Mouse (Mus musculus): ENCODE data around the gene Tarbp1. TPM values are rescaled to one million over a fixed set of nuclear protein-coding genes. Genes with fewer than 3 reads are reported as not detected.

Tarbp1 gene
- total RNA-seq (2023) = 1 to 10 TPM; 3.7 to 4.7 TPM

GRCm38 (mm10) chr8:126474299-126475187 lies at the start of gene Tarbp1:
Gene Tarbp1 (minus strand): TSS chr8:126475065.

GRCm38 (mm10) chr8:126422174-126422919 lies 52.5 kb downstream of the Tarbp1 start, which contains the start of gene Coa6:
Gene Coa6 (plus strand): TSS chr8:126422515.

Other genes with a start within 250 kb of the Tarbp1 start
- not detected for gene Slc35f3, start 176.5 kb downstream of the Tarbp1 start, total RNA-seq (2023)
- gene Coa6, start 52.5 kb downstream of the Tarbp1 start, total RNA-seq (2023) = 10 to 100 TPM in 1 of 2 experiments, 1 to 10 TPM in 1; 9.9 to 11.1 TPM
- 100 to 1,000 TPM; 129 to 139 TPM for gene Irf2bp2, start 118.9 kb upstream of the Tarbp1 start, total RNA-seq (2023)

All from neutrophil, adult 83 days (primary cell).